Comparison of ENCODE assay signal across 28 mouse cellular contexts in genomic region chr3:63243721-63244120, GRCm38 (mm10). TPM values are rescaled to one million over a fixed set of nuclear protein-coding genes. Genes with fewer than 3 reads are reported as not detected.
DNase-seq lines count a peak whose midpoint lies in the region; ATAC-seq and TF ChIP-seq lines count a peak whose summit lies in the region.
"Had no signal": no experiment of that assay in that cellular context is flagged by ENCODE, and none has a peak within 500 bp of the region (broad histone marks: within the 10 kb centered on the region; RNA-seq: fewer than 3 reads in every experiment).

No protein-coding gene starts in this region.

- no peak overlapping the region for H3K9ac ChIP-seq in ES-Bruce4 (ENCODE audit: low read depth, poor library complexity, severe bottlenecking)
- no peak overlapping the region for H3K9ac ChIP-seq in midbrain, embryonic 15.5 days
- H3K9ac ChIP-seq in forebrain, embryonic 13.5 days = no peak overlapping the region

- no peaks in the 10 kb centered on the region for H3K27me3 ChIP-seq in ES-Bruce4 (ENCODE audit: control insufficient read depth, insufficient read depth, low read length, poor library complexity, severe bottlenecking)
- H3K27me3 ChIP-seq in midbrain, embryonic 15.5 days (replicated peaks) = no peaks in the 10 kb centered on the region
- no peaks in the 10 kb centered on the region for H3K27me3 ChIP-seq in forebrain, embryonic 13.5 days
- H3K27me3 ChIP-seq: CH12.LX, Patski had no signal

- DNase-seq in ES-CJ7 (ENCODE audit: low read depth, low spot score) = peak; percentile 56
- DNase-seq in R1 (ENCODE audit: low read depth, low spot score) = peak; percentile 73
- DNase-seq in ZHBTc4 (ENCODE audit: low read depth, low spot score) = peak; percentile 19
- no peak for DNase-seq in gastrocnemius, adult 8-10 months (ENCODE audit: low spot score in 2 of 2)
- no peak for DNase-seq in thymus, adult 18-20 months
- DNase-seq: adrenal gland, adult 2 months; adrenal gland, adult 8-10 months; adrenal gland, postnatal 10 days; adrenal gland, postnatal 14 days; adrenal gland, postnatal 25 days; adrenal gland, postnatal 36 days; B cell, adult 2 months; cerebellum, adult 11 months; cerebellum, adult 11-12 months; cerebellum, adult 18-20 months; cerebellum, adult 2 months; cerebellum, adult 8-10 months; cerebellum, adult 9-10 months had no signal

- H3K36me3 ChIP-seq in ES-Bruce4 (ENCODE audit: control insufficient read depth, insufficient read depth, low read length, poor library complexity, severe bottlenecking) = no peaks in the 10 kb centered on the region
- no peaks in the 10 kb centered on the region for H3K36me3 ChIP-seq in midbrain, embryonic 15.5 days (replicated peaks)
- no peaks in the 10 kb centered on the region for H3K36me3 ChIP-seq in forebrain, embryonic 13.5 days (ENCODE audit: poor library complexity, severe bottlenecking)
- H3K36me3 ChIP-seq: G1E had no signal

- ATAC-seq in midbrain, embryonic 15.5 days (replicated peaks) = no peak
- ATAC-seq in forebrain, embryonic 13.5 days = no peak
- ATAC-seq: activated CD4-positive, CD25-positive, alpha-beta regulatory T cell, adult 4 months; CD4-positive, CD25-positive, alpha-beta regulatory T cell, adult 4 months; Patski had no signal

- H3K9me3 ChIP-seq in ES-Bruce4 (replicated peaks; ENCODE audit: control insufficient read depth, insufficient read depth, low read length, poor library complexity, severe bottlenecking) = peaks cover 27% of the 10 kb centered on the region
- no peaks in the 10 kb centered on the region for H3K9me3 ChIP-seq in midbrain, embryonic 15.5 days
- no peaks in the 10 kb centered on the region for H3K9me3 ChIP-seq in forebrain, embryonic 13.5 days (replicated peaks)

- H3K4me2 ChIP-seq in midbrain, embryonic 15.5 days = no peak overlapping the region
- H3K4me2 ChIP-seq in forebrain, embryonic 13.5 days = no peak overlapping the region

- no peak for TF ChIP-seq POLR2A in ES-Bruce4 (IDR thresholded peaks at IDR 0.05; ENCODE audit: insufficient read depth, low read length)

- peak overlapping the region; percentile 96 for H3K27ac ChIP-seq in ES-Bruce4 (ENCODE audit: insufficient read depth, low read length)
- no peak overlapping the region for H3K27ac ChIP-seq in midbrain, embryonic 15.5 days
- H3K27ac ChIP-seq in forebrain, embryonic 13.5 days = no peak overlapping the region

- no peak for TF ChIP-seq CTCF in ES-Bruce4 (IDR thresholded peaks at IDR 0.05; ENCODE audit: low read depth, low read length)

- no peak for TF ChIP-seq EP300 in ES-Bruce4 (IDR thresholded peaks at IDR 0.05; ENCODE audit: insufficient read depth, low read depth, low read length)

- peaks cover 3% of the 10 kb centered on the region for H3K4me1 ChIP-seq in ES-Bruce4 (ENCODE audit: control insufficient read depth, insufficient read depth, low read length)
- H3K4me1 ChIP-seq in midbrain, embryonic 15.5 days = no peaks in the 10 kb centered on the region
- no peaks in the 10 kb centered on the region for H3K4me1 ChIP-seq in forebrain, embryonic 13.5 days

- no peak overlapping the region for H3K4me3 ChIP-seq in ES-Bruce4 (ENCODE audit: low read depth, low read length)
- H3K4me3 ChIP-seq in midbrain, embryonic 15.5 days = no peak overlapping the region
- no peak overlapping the region for H3K4me3 ChIP-seq in forebrain, embryonic 13.5 days

RNA-seq across cellular contexts. Expression of gene Mme, which starts 2.4 kb away (rescaled TPM):
- polyA plus RNA-seq in ES-Bruce4 (2011; ENCODE audit: insufficient read depth, insufficient read length, low read depth, missing spikeins) = 78.7 and 80.3 TPM in 2 replicates
- polyA plus RNA-seq in midbrain, embryonic 15.5 days (2015; fragmentation: Nextera tagmentation; extraction: Ambion mirVana) = 2.0 and 3.2 TPM in 2 replicates
- total RNA-seq in gastrocnemius, adult 8-10 months (2022) = 1 to 10 TPM; 4.0 to 5.9 (median 4.2) TPM
- 1.6 and 2.6 TPM in 2 replicates for polyA plus RNA-seq in forebrain, embryonic 13.5 days (2015; fragmentation: Nextera tagmentation; extraction: Ambion mirVana)
- total RNA-seq: CH12.LX, MEL had no signal
- polyA plus RNA-seq: activated CD4-positive, CD25-positive, alpha-beta regulatory T cell, adult 4 months; C2C12; CD4-positive, CD25-positive, alpha-beta regulatory T cell, adult 4 months; G1E had no signal

Comparison
In these comparisons a context has a peak if more than half of its experiments do, and no peak if none do; other contexts are left out.
1. DNase-seq: peak in ES-CJ7 (single experiment), R1 (single experiment) and ZHBTc4 (single experiment); none in gastrocnemius, adult 8-10 months (0 of 2) and thymus, adult 18-20 months (0 of 2).
2. RNA of gene Mme, which starts 2.4 kb away (polyA plus RNA-seq): 78.7 to 80.3 TPM in ES-Bruce4; 2.0 to 3.2 TPM in midbrain, embryonic 15.5 days and 1.6 to 2.6 TPM in forebrain, embryonic 13.5 days; every median in the first group is over 10 times any median in the second.